Mouse (Mus musculus): Measurements from ENCODE around the gene Gm5105. TPM values are rescaled to one million over a fixed set of nuclear protein-coding genes. Genes with fewer than 3 reads are reported as not detected.
A peak's percentile ranks its signal among the peaks of the same experiment; 100 is the strongest.

Gene Gm5105
- polyA plus RNA-seq, 1 experiment from 2014 or later = not detected

GRCm38 (mm10) chr3:138049555-138049954, 17.6 kb downstream of the Gm5105 start:
- H3K36me3 ChIP-seq (ENCODE audit: control insufficient read depth, insufficient read depth, low read length) = no peaks in the 10 kb centered on the region
- no peak overlapping the region for H3K4me2 ChIP-seq (ENCODE audit: low read length)
- no peak overlapping the region for H3K4me3 ChIP-seq (ENCODE audit: low read depth, low read length)
- DNase-seq (ENCODE audit: low spot score) = no peak
- no peak overlapping the region for H3K27ac ChIP-seq (ENCODE audit: low read depth, low read length)
- no peaks in the 10 kb centered on the region for H3K4me1 ChIP-seq (ENCODE audit: control insufficient read depth, insufficient read depth, low read length)
- ATAC-seq = no peak
- H3K27me3 ChIP-seq (replicated peaks; ENCODE audit: control insufficient read depth, insufficient read depth, low read length) = no peaks in the 10 kb centered on the region
- H3K9me3 ChIP-seq (replicated peaks; ENCODE audit: control insufficient read depth, low read length) = no peaks in the 10 kb centered on the region
- 88% methylated on average over 6 of the region's 6 CpGs for WGBS
- no peak overlapping the region for H3K9ac ChIP-seq (ENCODE audit: low read length)

GRCm38 (mm10) chr3:138043316-138043715, 23.9 kb downstream of the Gm5105 start:
- Histone ChIP-seq H3K27me3 (replicated peaks; ENCODE audit: control insufficient read depth, insufficient read depth, low read length) (no peaks in the 10 kb centered on the region), H3K36me3 (ENCODE audit: control insufficient read depth, insufficient read depth, low read length) (no peaks in the 10 kb centered on the region), H3K9ac (ENCODE audit: low read length) (no peak overlapping the region), H3K4me3 (ENCODE audit: low read depth, low read length) (no peak overlapping the region), H3K4me2 (ENCODE audit: low read length) (no peak overlapping the region), H3K27ac (ENCODE audit: low read depth, low read length) (no peak overlapping the region), H3K9me3 (replicated peaks; ENCODE audit: control insufficient read depth, low read length) (no peaks in the 10 kb centered on the region), H3K4me1 (ENCODE audit: control insufficient read depth, insufficient read depth, low read length) (no peaks in the 10 kb centered on the region)
- 68% methylated on average over 7 of the region's 7 CpGs for WGBS
- DNase-seq (ENCODE audit: low spot score) (no peak), ATAC-seq (no peak)

GRCm38 (mm10) chr3:138041591-138042301, 25.4 kb downstream of the Gm5105 start:
- Histone ChIP-seq H3K4me1 (ENCODE audit: control insufficient read depth, insufficient read depth, low read length) (no peaks in the 10 kb centered on the region), H3K4me3 (ENCODE audit: low read depth, low read length) (no peak overlapping the region), H3K9ac (ENCODE audit: low read length) (no peak overlapping the region), H3K27ac (ENCODE audit: low read depth, low read length) (no peak overlapping the region), H3K4me2 (ENCODE audit: low read length) (no peak overlapping the region), H3K36me3 (ENCODE audit: control insufficient read depth, insufficient read depth, low read length) (no peaks in the 10 kb centered on the region), H3K9me3 (replicated peaks; ENCODE audit: control insufficient read depth, low read length) (no peaks in the 10 kb centered on the region), H3K27me3 (replicated peaks; ENCODE audit: control insufficient read depth, insufficient read depth, low read length) (no peaks in the 10 kb centered on the region)
- no peak; the same call in 1 of the 2 replicates for ATAC-seq
- DNase-seq (ENCODE audit: low spot score) = peak; percentile 17
- 52% methylated on average over 3 of the region's 3 CpGs for WGBS

- Histone ChIP-seq H3K4me1 (ENCODE audit: control insufficient read depth, insufficient read depth, low read length) (no peaks in the 10 kb centered on the region), H3K36me3 (ENCODE audit: control insufficient read depth, insufficient read depth, low read length) (no peaks in the 10 kb centered on the region), H3K27me3 (replicated peaks; ENCODE audit: control insufficient read depth, insufficient read depth, low read length) (no peaks in the 10 kb centered on the region), H3K4me2 (ENCODE audit: low read length) (no peak overlapping the region), H3K9ac (ENCODE audit: low read length) (no peak overlapping the region), H3K4me3 (ENCODE audit: low read depth, low read length) (no peak overlapping the region), H3K27ac (ENCODE audit: low read depth, low read length) (no peak overlapping the region), H3K9me3 (replicated peaks; ENCODE audit: control insufficient read depth, low read length) (no peaks in the 10 kb centered on the region)
- ATAC-seq (no peak), DNase-seq (ENCODE audit: low spot score) (no peak)
- 85% methylated on average over 2 of the region's 2 CpGs for WGBS
Measured at GRCm38 (mm10) chr3:138040938-138041337, 26.2 kb downstream of the Gm5105 start.

GRCm38 (mm10) chr3:138033986-138034385, 33.2 kb downstream of the Gm5105 start:
- no peaks in the 10 kb centered on the region for H3K36me3 ChIP-seq (ENCODE audit: control insufficient read depth, insufficient read depth, low read length)
- no peaks in the 10 kb centered on the region for H3K27me3 ChIP-seq (replicated peaks; ENCODE audit: control insufficient read depth, insufficient read depth, low read length)
- DNase-seq (ENCODE audit: low spot score) (no peak), ATAC-seq (no peak)
- WGBS = 82% methylated on average over 6 of the region's 6 CpGs
- H3K9ac ChIP-seq (ENCODE audit: low read length) = no peak overlapping the region
- no peaks in the 10 kb centered on the region for H3K4me1 ChIP-seq (ENCODE audit: control insufficient read depth, insufficient read depth, low read length)
- H3K4me2 ChIP-seq (ENCODE audit: low read length) = no peak overlapping the region
- no peak overlapping the region for H3K27ac ChIP-seq (ENCODE audit: low read depth, low read length)
- no peak overlapping the region for H3K4me3 ChIP-seq (ENCODE audit: low read depth, low read length)
- H3K9me3 ChIP-seq (replicated peaks; ENCODE audit: control insufficient read depth, low read length) = no peaks in the 10 kb centered on the region

GRCm38 (mm10) chr3:138030563-138030962, 36.6 kb downstream of the Gm5105 start:
- H3K4me2 ChIP-seq (ENCODE audit: low read length) = no peak overlapping the region
- H3K9ac ChIP-seq (ENCODE audit: low read length) = no peak overlapping the region
- H3K27me3 ChIP-seq (replicated peaks; ENCODE audit: control insufficient read depth, insufficient read depth, low read length) = no peaks in the 10 kb centered on the region
- ATAC-seq (no peak), DNase-seq (ENCODE audit: low spot score) (no peak)
- H3K9me3 ChIP-seq (replicated peaks; ENCODE audit: control insufficient read depth, low read length) = no peaks in the 10 kb centered on the region
- no peak overlapping the region for H3K27ac ChIP-seq (ENCODE audit: low read depth, low read length)
- WGBS = 92% methylated on average over 6 of the region's 6 CpGs
- no peak overlapping the region for H3K4me3 ChIP-seq (ENCODE audit: low read depth, low read length)
- no peaks in the 10 kb centered on the region for H3K4me1 ChIP-seq (ENCODE audit: control insufficient read depth, insufficient read depth, low read length)
- no peaks in the 10 kb centered on the region for H3K36me3 ChIP-seq (ENCODE audit: control insufficient read depth, insufficient read depth, low read length)

GRCm38 (mm10) chr3:138029351-138029750, 37.8 kb downstream of the Gm5105 start:
- Histone ChIP-seq H3K9me3 (replicated peaks; ENCODE audit: control insufficient read depth, low read length) (no peaks in the 10 kb centered on the region), H3K9ac (ENCODE audit: low read length) (no peak overlapping the region), H3K36me3 (ENCODE audit: control insufficient read depth, insufficient read depth, low read length) (no peaks in the 10 kb centered on the region), H3K4me1 (ENCODE audit: control insufficient read depth, insufficient read depth, low read length) (no peaks in the 10 kb centered on the region), H3K4me3 (ENCODE audit: low read depth, low read length) (no peak overlapping the region), H3K27me3 (replicated peaks; ENCODE audit: control insufficient read depth, insufficient read depth, low read length) (no peaks in the 10 kb centered on the region), H3K27ac (ENCODE audit: low read depth, low read length) (no peak overlapping the region), H3K4me2 (ENCODE audit: low read length) (no peak overlapping the region)
- DNase-seq (ENCODE audit: low spot score) (no peak), ATAC-seq (no peak)
- WGBS = 93% methylated on average over 5 of the region's 5 CpGs

GRCm38 (mm10) chr3:138027575-138028362, 39.4 kb downstream of the Gm5105 start:
- ATAC-seq (no peak), DNase-seq (ENCODE audit: low spot score) (no peak)
- WGBS = 87% methylated on average over 5 of the region's 5 CpGs
- H3K4me1 ChIP-seq (ENCODE audit: control insufficient read depth, insufficient read depth, low read length) = no peaks in the 10 kb centered on the region
- no peak overlapping the region for H3K4me3 ChIP-seq (ENCODE audit: low read depth, low read length)
- H3K27me3 ChIP-seq (replicated peaks; ENCODE audit: control insufficient read depth, insufficient read depth, low read length) = no peaks in the 10 kb centered on the region
- H3K36me3 ChIP-seq (ENCODE audit: control insufficient read depth, insufficient read depth, low read length) = no peaks in the 10 kb centered on the region
- H3K9me3 ChIP-seq (replicated peaks; ENCODE audit: control insufficient read depth, low read length) = no peaks in the 10 kb centered on the region
- no peak overlapping the region for H3K4me2 ChIP-seq (ENCODE audit: low read length)
- H3K9ac ChIP-seq (ENCODE audit: low read length) = no peak overlapping the region
- H3K27ac ChIP-seq (ENCODE audit: low read depth, low read length) = no peak overlapping the region

GRCm38 (mm10) chr3:138026286-138026685, 40.9 kb downstream of the Gm5105 start:
- Histone ChIP-seq H3K4me1 (ENCODE audit: control insufficient read depth, insufficient read depth, low read length) (no peaks in the 10 kb centered on the region), H3K4me2 (ENCODE audit: low read length) (no peak overlapping the region), H3K27me3 (replicated peaks; ENCODE audit: control insufficient read depth, insufficient read depth, low read length) (no peaks in the 10 kb centered on the region), H3K27ac (ENCODE audit: low read depth, low read length) (no peak overlapping the region), H3K9me3 (replicated peaks; ENCODE audit: control insufficient read depth, low read length) (no peaks in the 10 kb centered on the region), H3K36me3 (ENCODE audit: control insufficient read depth, insufficient read depth, low read length) (no peaks in the 10 kb centered on the region), H3K4me3 (ENCODE audit: low read depth, low read length) (no peak overlapping the region), H3K9ac (ENCODE audit: low read length) (no peak overlapping the region)
- WGBS = 84% methylated on average over 10 of the region's 10 CpGs
- ATAC-seq (no peak), DNase-seq (ENCODE audit: low spot score) (peak; percentile 20)

Measured in forebrain, embryonic 14.5 days (tissue).